Mouse (Mus musculus): ENCODE results near the gene Tbc1d8. TPM values are rescaled to one million over a fixed set of nuclear protein-coding genes. Genes with fewer than 3 reads are reported as not detected.

Tbc1d8 gene
- polyA plus RNA-seq, 1 experiment from 2014 or later = 4.2 TPM

DNA sequence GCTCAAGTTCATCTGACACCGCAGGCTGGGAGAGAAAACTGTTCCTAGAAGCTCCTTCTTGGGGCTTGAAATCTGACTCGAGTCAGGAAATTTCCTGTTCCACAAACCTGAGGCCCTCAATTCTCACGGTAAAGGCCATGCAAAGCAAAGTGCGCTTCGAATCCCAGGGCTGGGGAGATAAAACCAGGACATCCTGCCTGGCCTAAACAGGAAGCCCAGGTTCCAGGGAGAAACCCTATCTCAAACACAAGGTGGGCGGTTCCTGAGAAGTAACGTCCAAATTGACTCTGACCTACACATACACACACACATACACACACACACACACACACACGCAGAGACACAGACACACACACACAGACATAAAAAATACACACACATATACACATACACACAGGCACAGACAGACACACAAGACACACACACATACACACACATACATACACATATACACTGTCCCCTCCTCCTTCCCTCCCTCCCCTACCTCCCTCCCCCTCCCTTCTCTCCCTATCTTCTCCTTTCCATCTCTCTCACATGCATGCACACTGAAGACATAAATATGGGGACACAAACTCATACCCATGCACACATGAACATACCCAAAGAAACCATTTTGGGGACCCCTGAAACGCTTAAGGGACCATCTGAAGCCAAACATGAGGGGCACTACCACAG lies 24.3 kb downstream of the Tbc1d8 start:
- Histone ChIP-seq H3K9me3 (ENCODE audit: control insufficient read depth) (no peaks in the 10 kb centered on the region), H3K27ac (ENCODE audit: low read depth, low read length) (no peak overlapping the region), H3K36me3 (ENCODE audit: control insufficient read depth, insufficient read depth) (no peaks in the 10 kb centered on the region), H3K9ac (ENCODE audit: low read depth, low read length) (no peak overlapping the region), H3K27me3 (replicated peaks; ENCODE audit: control insufficient read depth, insufficient read depth, low read length) (no peaks in the 10 kb centered on the region), H3K4me1 (replicated peaks; ENCODE audit: control insufficient read depth, insufficient read depth, low read length) (no peaks in the 10 kb centered on the region), H3K4me3 (ENCODE audit: low read depth, low read length) (no peak overlapping the region), H3K4me2 (replicated peaks; ENCODE audit: low read depth) (no peak overlapping the region)
- no peak for TF ChIP-seq CTCF (IDR thresholded peaks at IDR 0.05; ENCODE audit: low read depth)
- 63% methylated on average over 9 of the region's 9 CpGs for WGBS
- ATAC-seq = no peak

DNA sequence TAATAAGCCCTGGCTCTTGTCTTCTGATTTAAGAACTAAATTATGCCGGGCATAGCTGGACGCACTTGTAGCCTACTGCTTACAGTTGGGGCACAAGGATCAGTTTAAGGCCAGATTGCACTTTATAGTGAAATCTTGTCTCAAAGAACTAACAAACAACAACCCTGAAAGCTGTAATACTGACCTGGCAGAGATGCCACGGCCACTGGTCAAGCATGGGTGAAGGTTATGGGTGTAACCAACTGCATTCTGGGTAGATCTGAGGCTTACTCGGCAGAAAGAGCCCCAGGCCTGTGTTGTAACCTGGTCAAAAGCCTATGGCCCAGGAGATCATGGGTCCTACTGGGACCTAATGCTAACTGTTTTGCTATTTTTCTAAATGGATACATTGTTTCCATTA lies 26.4 kb downstream of the Tbc1d8 start:
- WGBS = 87% methylated on average over 4 of the region's 4 CpGs
- Histone ChIP-seq H3K4me1 (replicated peaks; ENCODE audit: control insufficient read depth, insufficient read depth, low read length) (no peaks in the 10 kb centered on the region), H3K27me3 (replicated peaks; ENCODE audit: control insufficient read depth, insufficient read depth, low read length) (no peaks in the 10 kb centered on the region), H3K4me2 (replicated peaks; ENCODE audit: low read depth) (no peak overlapping the region), H3K27ac (ENCODE audit: low read depth, low read length) (no peak overlapping the region), H3K36me3 (ENCODE audit: control insufficient read depth, insufficient read depth) (no peaks in the 10 kb centered on the region), H3K9ac (ENCODE audit: low read depth, low read length) (no peak overlapping the region), H3K9me3 (ENCODE audit: control insufficient read depth) (no peaks in the 10 kb centered on the region), H3K4me3 (ENCODE audit: low read depth, low read length) (no peak overlapping the region)
- no peak for TF ChIP-seq CTCF (IDR thresholded peaks at IDR 0.05; ENCODE audit: low read depth)
- no peak for ATAC-seq

- Histone ChIP-seq H3K27me3 (replicated peaks; ENCODE audit: control insufficient read depth, insufficient read depth, low read length) (no peaks in the 10 kb centered on the region), H3K36me3 (ENCODE audit: control insufficient read depth, insufficient read depth) (no peaks in the 10 kb centered on the region), H3K4me2 (replicated peaks; ENCODE audit: low read depth) (no peak overlapping the region), H3K9me3 (ENCODE audit: control insufficient read depth) (no peaks in the 10 kb centered on the region), H3K9ac (ENCODE audit: low read depth, low read length) (no peak overlapping the region), H3K27ac (ENCODE audit: low read depth, low read length) (no peak overlapping the region), H3K4me1 (replicated peaks; ENCODE audit: control insufficient read depth, insufficient read depth, low read length) (no peaks in the 10 kb centered on the region), H3K4me3 (ENCODE audit: low read depth, low read length) (no peak overlapping the region)
- no peak for ATAC-seq
- no peak for TF ChIP-seq CTCF (IDR thresholded peaks at IDR 0.05; ENCODE audit: low read depth)
- WGBS = 56% methylated on average over 6 of the region's 6 CpGs
These were observed 28.4 kb downstream of the Tbc1d8 start for GRCm38 (mm10) chr1:39450069-39450728.

GRCm38 (mm10) chr1:39449251-39449790 lies 29.2 kb downstream of the Tbc1d8 start:
- H3K9ac ChIP-seq (ENCODE audit: low read depth, low read length) = no peak overlapping the region

GRCm38 (mm10) chr1:39448819-39449218 lies 29.7 kb downstream of the Tbc1d8 start:
- Histone ChIP-seq H3K9ac (ENCODE audit: low read depth, low read length) (no peak overlapping the region), H3K27me3 (replicated peaks; ENCODE audit: control insufficient read depth, insufficient read depth, low read length) (no peaks in the 10 kb centered on the region), H3K36me3 (ENCODE audit: control insufficient read depth, insufficient read depth) (no peaks in the 10 kb centered on the region), H3K27ac (ENCODE audit: low read depth, low read length) (no peak overlapping the region), H3K9me3 (ENCODE audit: control insufficient read depth) (no peaks in the 10 kb centered on the region), H3K4me1 (replicated peaks; ENCODE audit: control insufficient read depth, insufficient read depth, low read length) (no peaks in the 10 kb centered on the region), H3K4me2 (replicated peaks; ENCODE audit: low read depth) (no peak overlapping the region), H3K4me3 (ENCODE audit: low read depth, low read length) (no peak overlapping the region)
- TF ChIP-seq CTCF (IDR thresholded peaks at IDR 0.05; ENCODE audit: low read depth) = no peak
- no peak for ATAC-seq
- WGBS = 90% methylated on average over 5 of the region's 5 CpGs

More at GRCm38 (mm10) chr1:39449251-39449790, 29.2 kb downstream of the Tbc1d8 start:
- H3K36me3 ChIP-seq (ENCODE audit: control insufficient read depth, insufficient read depth) = no peaks in the 10 kb centered on the region
- no peak overlapping the region for H3K4me2 ChIP-seq (replicated peaks; ENCODE audit: low read depth)
- H3K27ac ChIP-seq (ENCODE audit: low read depth, low read length) = no peak overlapping the region
- H3K27me3 ChIP-seq (replicated peaks; ENCODE audit: control insufficient read depth, insufficient read depth, low read length) = no peaks in the 10 kb centered on the region
- no peaks in the 10 kb centered on the region for H3K9me3 ChIP-seq (ENCODE audit: control insufficient read depth)
- ATAC-seq = no peak
- WGBS = 79% methylated on average over 12 of the region's 12 CpGs
- TF ChIP-seq CTCF (IDR thresholded peaks at IDR 0.05; ENCODE audit: low read depth) = no peak
- no peaks in the 10 kb centered on the region for H3K4me1 ChIP-seq (replicated peaks; ENCODE audit: control insufficient read depth, insufficient read depth, low read length)
- H3K4me3 ChIP-seq (ENCODE audit: low read depth, low read length) = no peak overlapping the region

- TF ChIP-seq CTCF (IDR thresholded peaks at IDR 0.05; ENCODE audit: low read depth) = no peak
- H3K9ac ChIP-seq (ENCODE audit: low read depth, low read length) = no peak overlapping the region
- no peaks in the 10 kb centered on the region for H3K9me3 ChIP-seq (ENCODE audit: control insufficient read depth)
- H3K36me3 ChIP-seq (ENCODE audit: control insufficient read depth, insufficient read depth) = no peaks in the 10 kb centered on the region
- H3K27ac ChIP-seq (ENCODE audit: low read depth, low read length) = no peak overlapping the region
- 42% methylated on average over 5 of the region's 5 CpGs for WGBS
- ATAC-seq = no peak; the same call in 1 of the 2 replicates
- no peaks in the 10 kb centered on the region for H3K27me3 ChIP-seq (replicated peaks; ENCODE audit: control insufficient read depth, insufficient read depth, low read length)
- no peak overlapping the region for H3K4me2 ChIP-seq (replicated peaks; ENCODE audit: low read depth)
- no peak overlapping the region for H3K4me3 ChIP-seq (ENCODE audit: low read depth, low read length)
- no peaks in the 10 kb centered on the region for H3K4me1 ChIP-seq (replicated peaks; ENCODE audit: control insufficient read depth, insufficient read depth, low read length)
These were observed 30.3 kb downstream of the Tbc1d8 start for GRCm38 (mm10) chr1:39448238-39448637.
